Mouse (Mus musculus) thymus, postnatal 14 days (tissue): ENCODE measurements around the gene Ndufc1.
A peak's percentile ranks its signal among the peaks of the same experiment; 100 is the strongest.
"Not testable (repeated sequence)": the region's sequence is repeated elsewhere in the genome, so short reads cannot be mapped to it uniquely, and the experiment has no call there.

Experiments
- DNase-seq: peaks from one replicate; pipeline ENCODE4 v3.0.0; 2021

The Ndufc1 gene

DNA sequence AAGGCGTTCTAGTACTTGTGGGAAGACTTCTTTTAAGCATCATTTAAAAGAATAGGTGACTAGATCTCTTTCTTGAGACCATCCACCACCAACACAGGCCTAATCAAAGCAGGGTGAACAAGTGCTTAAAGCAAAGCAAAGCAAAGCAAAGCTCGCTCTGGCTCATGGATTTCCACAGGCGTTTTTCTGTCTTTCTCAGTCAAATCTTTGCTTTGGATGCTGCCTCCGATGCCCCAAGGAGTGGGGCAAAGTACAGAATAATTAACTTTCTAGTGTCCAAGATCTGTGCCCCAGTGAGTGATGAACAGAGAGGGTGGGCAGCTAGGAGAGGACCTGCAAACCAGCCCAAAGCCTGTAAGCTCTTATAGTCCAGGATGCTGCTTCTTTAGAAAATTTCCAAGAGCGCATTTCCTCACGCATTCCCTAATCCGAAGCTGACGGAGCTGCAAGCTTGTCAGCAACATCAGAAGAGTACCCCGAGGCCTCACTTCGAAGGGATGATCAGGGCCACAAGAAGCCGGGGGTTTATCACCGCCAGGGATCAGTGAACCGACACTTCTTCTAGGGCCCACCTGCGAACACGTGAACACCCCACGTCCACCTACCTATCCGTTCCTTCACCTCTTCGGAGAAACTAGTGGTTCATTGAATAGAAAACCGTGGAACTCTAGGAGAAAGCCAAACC, 13.2 kb downstream of the Ndufc1 start:
- DNase-seq, result no peak

GRCm38 (mm10) chr3:51394881-51395280, 13.9 kb downstream of the Ndufc1 start:
- DNase-seq, result no peak

GRCm38 (mm10) chr3:51393651-51394050, 15.1 kb downstream of the Ndufc1 start:
- no peak for DNase-seq

GRCm38 (mm10) chr3:51393018-51393417, 15.8 kb downstream of the Ndufc1 start:
- not testable (repeated sequence) for DNase-seq

DNA sequence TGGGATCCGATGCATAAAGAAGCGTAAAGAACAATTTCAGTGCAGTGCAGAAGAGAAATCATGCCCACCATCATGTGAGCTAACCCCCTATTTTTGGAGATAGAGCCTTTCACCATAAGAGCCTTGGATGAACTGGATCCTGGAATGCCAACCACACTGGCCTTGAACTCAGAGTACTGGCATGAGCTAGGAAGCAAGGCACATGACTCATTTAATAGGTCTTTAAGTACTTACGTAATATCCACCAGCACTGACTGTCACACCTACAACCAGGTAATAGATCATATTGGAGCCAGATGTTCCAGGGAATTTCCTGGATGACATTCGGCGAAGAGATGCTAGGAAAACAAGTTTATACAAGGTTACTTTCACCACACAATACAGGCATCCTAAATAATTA, 17.2 kb downstream of the Ndufc1 start:
- DNase-seq, result no peak

DNA sequence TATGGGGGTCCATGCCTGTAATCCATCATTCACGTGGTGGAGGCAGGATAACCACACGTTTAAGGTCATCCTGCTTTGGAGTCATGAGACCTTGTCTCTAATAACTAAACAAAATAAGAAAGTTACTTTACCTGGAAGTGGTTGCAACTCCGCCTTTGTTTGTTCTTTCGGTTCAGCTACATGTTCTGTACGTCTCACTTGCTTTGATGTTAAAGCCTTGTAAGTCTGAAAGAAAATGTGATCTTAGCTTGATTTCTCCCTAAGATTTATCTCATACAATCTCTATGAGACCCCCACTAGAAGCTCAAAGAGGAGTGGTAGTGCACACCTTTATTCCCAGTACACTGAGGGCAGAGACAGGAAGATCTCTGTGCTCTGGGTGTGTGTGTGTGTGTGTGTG, 17.7 kb downstream of the Ndufc1 start:
- DNase-seq, result no peak

DNA sequence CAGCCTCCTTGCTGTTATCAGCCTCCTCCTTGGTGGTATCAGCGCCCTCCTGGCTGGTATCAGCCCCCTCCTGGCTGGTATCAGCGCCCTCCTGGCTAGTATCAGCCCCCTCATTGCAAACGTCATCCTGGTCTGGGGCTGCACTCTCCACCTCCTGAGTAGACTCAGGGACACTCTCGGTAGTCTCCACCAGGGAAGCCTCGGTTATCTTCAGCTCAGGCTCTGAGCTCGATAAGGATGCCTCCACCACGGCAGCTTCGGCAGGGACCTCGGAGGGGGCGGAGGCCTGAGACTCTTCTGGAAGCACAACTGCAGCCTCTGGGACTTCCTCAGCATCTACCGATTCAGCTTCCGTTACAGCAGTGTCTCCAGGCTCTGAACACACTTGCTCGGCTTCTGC, 19.9 kb downstream of the Ndufc1 start:
- DNase-seq, result no peak

- no peak for DNase-seq
Measured at GRCm38 (mm10) chr3:51387868-51388381, 20.9 kb downstream of the Ndufc1 start.

- DNase-seq, result no peak
Measured at GRCm38 (mm10) chr3:51387134-51387451, 21.7 kb downstream of the Ndufc1 start.

DNA sequence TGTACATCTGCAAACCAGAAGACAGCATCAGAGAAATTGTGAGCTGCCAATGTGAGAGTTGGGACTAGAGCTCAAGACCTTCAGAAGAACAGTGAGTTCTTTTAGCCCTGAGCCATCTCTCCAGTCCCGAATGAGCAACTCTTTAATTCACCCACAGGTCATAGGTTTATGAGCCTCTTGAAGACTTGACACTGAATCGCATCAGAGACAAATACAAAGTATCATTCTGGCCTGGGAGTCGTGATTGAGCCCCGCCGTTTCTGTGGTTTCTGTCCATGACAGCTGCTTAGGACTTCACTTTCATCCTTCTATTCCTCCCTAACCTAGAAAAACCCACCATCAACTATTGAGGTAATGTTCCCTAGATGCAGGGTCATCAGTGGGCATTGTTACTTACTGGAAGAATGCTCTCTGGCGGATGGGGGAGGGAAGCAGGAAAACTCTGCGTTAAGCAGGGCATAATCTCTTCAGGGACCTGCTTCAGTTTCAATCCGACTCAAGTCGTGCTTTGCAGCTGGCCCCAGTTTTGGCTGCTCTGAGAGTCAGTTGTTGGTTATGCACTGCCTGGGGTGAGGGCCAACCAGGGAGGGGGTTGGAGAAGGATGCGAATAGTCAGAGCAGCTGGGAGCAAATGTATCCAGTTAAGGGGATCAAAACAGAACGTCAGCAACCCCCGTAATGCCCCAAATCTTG, 22.2 kb downstream of the Ndufc1 start:
- no peak for DNase-seq

- no peak for DNase-seq
Measured at GRCm38 (mm10) chr3:51383409-51383808, 25.4 kb downstream of the Ndufc1 start.

- no peak for DNase-seq
Measured at GRCm38 (mm10) chr3:51380660-51381014, 28.2 kb downstream of the Ndufc1 start.

DNA sequence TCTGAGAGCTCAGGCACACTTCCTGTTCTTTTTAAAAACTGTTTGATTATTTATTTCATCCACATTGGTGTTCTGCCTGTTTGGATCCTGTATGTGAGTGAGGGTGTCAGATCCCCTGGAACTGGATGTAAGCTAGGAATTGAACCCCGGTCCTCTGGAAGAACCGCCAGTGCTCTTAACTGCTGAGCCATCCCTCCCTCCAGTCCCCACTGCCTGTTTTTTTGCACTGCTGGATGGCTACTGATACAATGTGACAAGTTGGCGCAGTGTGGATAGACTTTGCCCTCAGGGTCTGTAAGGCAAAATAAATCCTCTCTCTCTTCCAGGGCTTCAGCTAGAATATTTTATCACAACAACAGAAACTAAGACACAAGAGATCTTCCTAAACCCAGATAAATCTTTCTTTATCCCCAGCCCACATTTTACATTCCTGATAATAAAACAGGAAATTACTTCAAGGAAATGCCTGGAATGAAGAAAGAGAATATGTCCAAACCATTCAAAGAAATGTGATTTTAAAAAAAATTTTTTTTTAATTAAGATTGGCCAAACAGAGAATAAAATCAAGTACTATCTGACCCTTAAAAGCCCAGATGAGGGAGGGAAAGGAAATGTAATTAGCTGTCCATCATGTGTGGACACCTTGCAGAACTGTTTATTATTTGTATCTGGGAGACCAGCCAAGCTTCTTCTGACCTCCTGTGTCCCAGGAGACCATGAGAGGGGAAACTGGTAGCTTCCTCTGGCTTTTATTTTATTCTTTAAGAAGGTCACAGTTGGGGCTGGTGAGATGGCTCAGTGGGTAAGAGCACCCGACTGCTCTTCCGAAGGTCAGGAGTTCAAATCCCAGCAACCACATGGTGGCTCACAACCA, 28.8 kb downstream of the Ndufc1 start:
- no peak for DNase-seq

DNA sequence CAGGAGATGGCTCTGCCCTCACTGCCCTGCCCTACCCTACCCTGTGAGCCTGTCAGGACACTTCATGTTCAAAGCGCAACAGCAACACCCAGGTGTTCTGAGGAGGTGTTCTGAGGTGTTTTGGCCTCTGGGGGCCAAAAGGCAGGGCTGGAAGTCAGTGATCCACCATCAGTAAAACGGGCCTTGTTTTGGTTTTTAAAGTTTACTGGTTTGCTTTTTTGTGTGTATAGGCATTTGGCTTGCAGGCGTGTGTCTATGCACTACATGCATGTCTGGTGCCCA, 30.2 kb downstream of the Ndufc1 start:
- DNase-seq, result no peak

- DNase-seq, result peak; percentile 52
Measured at GRCm38 (mm10) chr3:51377878-51378664, 30.7 kb downstream of the Ndufc1 start.

DNA sequence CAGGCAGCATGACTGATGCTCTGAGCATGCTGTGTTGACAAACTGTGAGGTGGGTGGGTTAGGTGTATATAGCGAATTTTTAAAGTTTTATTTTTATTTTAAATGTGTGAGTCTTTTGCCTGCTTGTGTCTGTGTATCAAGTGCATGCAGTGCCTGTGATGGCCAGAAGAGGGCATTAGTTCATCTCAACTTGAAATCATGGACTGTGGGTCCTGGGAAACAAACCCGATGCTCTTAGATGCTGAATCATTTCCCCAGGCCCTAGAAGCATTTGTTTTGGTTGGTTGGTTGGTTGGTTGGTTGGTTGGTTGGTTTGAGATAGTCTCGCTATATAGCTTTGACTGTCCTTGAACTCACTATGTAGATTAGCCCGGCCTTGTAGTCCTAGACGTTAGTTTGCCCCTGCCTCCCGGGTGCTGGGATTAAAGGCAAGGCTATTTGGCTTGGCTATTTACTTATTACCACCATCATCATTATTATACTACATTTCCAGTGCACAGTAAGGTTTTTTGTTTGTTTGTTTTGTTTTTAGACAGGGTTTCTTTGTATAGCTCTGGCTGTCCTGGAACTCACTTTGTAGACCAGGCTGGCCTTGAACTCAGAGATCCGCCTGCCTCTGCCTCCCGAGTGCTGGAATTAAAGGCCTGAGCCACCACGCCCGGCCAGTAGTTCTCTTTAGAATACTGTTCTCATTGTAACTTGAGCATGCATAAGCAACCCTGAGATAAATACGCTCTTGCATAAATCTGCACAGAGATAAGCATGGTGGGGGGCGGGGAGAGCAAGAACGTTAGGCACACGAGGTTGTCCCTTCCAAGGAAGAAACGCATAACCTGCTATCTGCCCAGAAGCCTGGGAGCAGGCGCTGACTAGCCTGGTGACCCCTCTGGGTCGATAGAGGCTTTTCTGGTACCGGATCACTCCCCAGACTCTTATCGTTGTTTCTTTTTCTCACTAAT, 33.2 kb downstream of the Ndufc1 start:
- DNase-seq, result peak; percentile 62

DNA sequence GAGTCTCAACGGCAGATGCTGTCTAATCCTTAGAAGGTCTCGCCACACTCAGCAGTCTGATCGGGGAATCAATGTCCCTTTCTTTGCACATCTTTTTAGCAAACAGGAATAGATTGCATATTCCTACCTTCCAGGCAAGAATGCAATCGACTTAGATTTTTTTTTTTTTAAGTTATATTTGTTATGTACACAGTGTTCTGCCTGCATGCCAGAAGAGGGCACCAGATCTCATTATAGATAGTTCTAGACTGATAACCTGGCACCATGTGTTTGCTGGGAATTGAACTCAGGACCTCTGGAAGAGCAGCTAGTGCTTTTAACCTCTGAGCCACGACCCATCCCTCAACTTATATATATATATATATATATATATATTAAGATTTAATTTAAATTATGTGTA, 35.2 kb downstream of the Ndufc1 start:
- no peak for DNase-seq

GRCm38 (mm10) chr3:51372883-51373282, 35.9 kb downstream of the Ndufc1 start:
- DNase-seq, result no peak

DNA sequence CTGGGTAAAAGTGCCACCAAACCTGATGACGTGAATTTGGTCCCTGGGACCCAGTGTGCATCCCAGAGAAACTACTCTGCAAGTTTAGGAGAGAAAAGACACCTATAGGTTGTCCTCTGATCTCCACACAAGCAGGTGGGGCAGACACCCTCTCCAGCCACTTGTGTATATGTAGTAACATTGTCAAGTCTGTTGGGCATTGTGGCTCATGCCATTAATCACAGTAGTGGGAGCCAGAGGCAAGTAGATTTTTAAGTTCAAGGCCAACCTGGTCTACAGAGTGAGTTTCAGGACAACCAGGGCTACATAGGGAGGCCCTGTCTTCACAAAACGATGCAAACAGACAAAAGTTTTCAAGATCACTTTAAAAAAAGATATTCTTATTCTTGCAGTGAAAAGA, 37.0 kb downstream of the Ndufc1 start:
- DNase-seq, result no peak

GRCm38 (mm10) chr3:51368011-51368410, 40.8 kb downstream of the Ndufc1 start:
- no peak for DNase-seq

DNA sequence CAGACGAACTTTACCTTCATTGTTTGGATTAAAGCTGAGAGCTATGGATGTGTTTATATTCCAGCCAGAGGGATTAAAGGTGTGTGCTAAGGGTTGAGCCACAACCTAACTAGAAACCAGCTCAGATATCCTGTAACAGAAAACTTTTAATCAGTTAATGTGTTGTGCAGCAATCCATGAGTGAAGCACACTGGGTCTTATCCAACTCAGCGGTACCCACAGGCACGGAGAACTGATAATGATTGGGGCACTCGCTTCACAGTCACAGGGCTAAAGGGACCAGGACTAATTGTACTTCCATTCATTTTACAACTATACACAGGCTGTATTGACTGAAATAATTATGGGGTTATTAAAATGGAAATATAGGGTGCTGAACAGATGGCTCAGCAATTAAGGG, 41.9 kb downstream of the Ndufc1 start:
- no peak for DNase-seq

DNA sequence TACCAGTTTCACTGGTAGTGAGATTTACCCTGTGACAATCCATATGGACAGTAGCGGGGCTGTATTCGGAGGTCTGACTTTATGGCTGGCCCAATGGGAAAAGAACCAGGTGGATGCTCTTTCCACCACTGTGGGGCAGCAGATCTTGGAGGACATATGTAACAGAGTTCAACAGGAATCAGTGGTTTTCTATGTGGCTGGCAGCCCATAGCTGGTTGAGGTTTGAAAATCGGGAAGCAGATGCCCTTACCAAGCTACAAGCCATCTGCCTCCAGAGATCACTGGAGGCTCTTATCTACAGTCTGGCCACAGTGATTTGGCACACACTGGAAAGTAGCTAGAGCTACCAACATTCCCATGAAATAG, 43.3 kb downstream of the Ndufc1 start:
- no peak for DNase-seq
